Mouse (Mus musculus) Muller cell, postnatal 12 days (primary cell): Measurements from ENCODE around the gene Sema4a.
A peak's percentile ranks its signal among the peaks of the same experiment; 100 is the strongest.
"Not testable (repeated sequence)": the region's sequence is repeated elsewhere in the genome, so short reads cannot be mapped to it uniquely, and the experiment has no call there.

Experiments used
- DNase-seq: peaks from one replicate; pipeline ENCODE4 v3.0.0-alpha.2; 2015; ENCODE audit errors: inconsistent ontology term

The Sema4a gene

DNA sequence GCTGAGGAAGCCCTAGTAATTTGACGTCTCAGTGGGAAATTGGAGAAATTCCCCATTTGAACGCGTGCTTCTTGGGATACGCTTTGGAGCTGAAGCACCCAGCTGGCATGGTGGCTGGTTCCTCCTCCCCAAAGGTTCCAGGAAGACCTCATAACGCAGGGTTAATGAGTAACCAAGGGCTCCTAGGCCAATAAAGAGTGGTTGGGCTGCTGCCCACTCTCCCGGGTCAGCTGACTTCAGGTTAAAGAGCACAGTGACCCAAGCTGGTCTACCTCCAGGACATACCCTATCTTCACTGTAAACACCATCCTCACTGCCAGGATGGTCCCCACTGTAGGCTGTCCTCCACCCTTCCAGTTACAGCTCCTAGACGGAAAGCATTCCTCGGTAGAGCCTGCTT is 4.7 kb downstream of the Sema4a start:
- DNase-seq: no peak

DNA sequence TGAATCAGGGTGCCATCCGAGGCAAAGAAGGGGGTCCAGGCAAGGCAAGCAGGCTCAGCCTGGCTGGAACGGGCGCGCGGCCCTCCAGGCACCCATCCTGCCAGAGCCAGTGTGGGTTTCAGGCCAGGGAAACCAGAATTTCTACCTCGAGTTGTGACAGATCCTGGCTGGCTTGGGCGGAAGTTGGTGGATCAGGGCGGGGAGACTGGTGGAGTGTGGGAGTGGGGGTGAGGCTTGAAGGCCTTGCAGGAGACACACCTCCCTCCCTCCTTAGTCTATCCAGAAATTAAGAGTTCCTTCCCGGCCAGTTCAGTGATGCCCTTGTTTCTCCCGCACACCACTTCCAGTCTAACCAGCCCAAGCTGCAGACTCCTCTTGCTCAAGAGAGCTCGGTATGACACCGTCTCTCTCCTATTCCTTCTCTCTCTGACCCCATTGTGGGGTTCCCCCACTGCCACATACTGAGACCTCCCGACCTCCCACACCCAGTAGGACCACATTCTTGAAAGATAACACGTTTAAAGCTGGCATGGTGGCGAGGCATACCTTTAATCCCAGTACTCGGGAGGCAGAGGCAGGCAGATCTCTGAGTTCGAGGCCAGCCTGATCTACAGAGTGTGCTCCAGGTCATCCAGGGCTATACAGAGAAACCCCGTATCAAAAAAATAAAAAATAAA is 5.3 kb downstream of the Sema4a start:
- DNase-seq: no peak

DNA sequence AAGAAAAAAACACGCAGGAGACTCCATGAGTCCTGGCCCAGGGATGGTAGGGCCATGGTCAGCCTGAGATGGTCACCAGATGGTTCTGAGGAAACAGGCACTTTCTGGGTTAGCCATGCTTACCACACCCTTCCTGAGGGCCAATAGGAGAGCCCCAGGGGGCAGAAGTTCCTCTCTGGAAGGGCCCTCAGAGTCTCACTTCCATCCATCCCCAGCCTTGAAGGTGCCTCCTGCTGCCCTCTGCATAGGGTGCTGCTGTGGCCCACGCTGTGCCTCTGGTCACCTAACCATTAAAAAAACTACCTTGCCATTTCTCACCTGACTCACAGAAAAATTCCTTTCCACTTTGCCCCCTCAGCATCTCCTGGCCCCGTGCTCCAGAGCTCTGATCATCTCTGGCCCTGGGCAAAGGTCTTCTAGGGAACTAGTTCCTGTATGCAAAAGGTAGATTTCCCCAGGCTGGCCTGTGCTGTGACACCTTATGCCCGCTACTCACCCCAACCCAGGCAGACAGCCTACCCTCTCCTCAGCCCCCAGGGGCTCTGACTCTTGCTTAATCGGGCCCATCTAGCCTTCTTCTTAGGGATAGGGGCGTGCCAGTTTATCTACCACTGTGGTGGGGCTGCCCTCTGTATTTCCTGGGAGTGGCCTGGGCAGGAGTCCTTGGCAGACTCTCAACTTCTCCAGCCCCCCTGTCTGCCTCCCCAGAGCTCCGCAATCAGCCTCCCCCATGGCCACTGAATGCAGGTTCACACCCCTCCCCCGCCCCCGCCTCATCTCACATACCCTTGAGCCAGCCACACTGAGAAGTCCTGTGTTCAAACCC is 6.0 kb downstream of the Sema4a start:
- DNase-seq: no peak

DNA sequence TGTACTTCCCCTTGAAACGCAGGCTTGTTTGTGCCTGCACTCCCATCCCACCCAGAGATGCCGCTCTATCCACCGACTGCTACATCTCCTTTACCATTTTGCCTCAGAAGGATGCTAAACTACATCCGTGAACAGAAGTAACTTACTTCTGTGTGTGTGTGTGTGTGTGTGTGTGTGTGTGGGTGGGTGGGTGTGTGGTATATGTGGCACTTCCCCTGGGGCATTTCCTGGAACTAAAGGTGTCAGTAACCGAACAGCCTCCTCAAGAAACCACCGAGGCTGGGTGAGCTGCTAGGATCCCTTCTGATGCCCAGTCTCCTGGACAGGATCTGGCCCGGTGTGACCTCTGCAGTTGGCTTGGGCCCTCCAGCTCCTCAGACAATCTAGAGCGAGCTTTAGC is 7.0 kb downstream of the Sema4a start:
- no peak for DNase-seq

DNA sequence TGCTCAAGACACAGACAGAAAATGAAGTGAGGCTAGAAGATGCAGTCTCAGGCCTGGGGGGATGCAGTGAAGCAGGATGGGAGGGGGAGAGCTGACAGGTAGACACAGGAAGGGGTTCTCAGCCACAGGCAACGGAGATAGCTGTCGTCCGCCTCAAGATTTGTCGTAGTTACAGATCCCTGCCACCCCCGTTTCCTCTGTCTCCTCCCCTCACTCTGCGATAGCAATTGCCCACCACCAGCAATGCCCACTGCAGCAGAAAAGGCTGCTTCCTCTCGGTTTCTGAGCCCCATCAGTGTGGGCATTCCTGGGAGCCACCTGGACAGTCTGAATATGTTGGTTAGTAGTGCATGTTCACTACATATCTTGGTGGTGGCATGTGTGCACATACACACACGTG is 7.6 kb downstream of the Sema4a start:
- no peak for DNase-seq

DNA sequence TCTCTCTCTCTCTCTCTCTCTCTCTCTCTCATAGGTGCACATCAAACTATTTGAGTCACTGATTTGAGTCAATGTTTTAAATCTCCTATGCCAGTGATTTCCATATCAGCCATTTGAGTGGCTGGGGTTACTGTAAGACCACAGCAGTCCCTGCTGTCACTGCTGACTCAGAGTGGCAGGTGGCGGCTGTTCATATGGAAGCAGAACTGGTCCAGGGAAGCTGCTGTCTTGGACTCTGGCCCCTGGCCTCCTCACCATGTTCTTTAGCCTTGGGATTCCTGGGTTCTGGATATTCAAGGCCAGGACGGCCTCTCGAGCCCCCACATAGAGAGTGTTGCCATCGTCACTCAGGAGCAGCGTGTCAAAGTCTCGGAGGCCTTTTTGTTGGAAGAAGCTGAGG is 8.3 kb downstream of the Sema4a start:
- DNase-seq: no peak

DNA sequence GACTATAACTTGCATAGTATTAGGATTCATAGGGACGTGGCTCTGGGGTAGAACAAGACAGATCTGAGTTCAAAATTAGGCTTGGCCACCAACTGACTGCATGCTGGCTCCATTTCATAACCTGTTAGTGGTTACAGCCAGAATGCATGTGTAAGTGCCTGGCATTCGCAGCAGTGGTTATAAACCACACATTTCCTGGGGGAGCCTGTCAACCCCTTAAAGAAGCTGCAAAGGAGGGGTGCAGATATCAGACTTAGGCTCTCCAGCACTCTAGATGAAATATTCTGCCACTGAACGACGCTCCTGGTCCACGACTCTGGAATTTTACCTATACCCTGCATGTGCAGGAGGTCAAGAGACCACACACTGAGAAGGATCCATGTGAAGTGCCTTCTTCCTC is 8.7 kb downstream of the Sema4a start:
- DNase-seq: no peak

DNA sequence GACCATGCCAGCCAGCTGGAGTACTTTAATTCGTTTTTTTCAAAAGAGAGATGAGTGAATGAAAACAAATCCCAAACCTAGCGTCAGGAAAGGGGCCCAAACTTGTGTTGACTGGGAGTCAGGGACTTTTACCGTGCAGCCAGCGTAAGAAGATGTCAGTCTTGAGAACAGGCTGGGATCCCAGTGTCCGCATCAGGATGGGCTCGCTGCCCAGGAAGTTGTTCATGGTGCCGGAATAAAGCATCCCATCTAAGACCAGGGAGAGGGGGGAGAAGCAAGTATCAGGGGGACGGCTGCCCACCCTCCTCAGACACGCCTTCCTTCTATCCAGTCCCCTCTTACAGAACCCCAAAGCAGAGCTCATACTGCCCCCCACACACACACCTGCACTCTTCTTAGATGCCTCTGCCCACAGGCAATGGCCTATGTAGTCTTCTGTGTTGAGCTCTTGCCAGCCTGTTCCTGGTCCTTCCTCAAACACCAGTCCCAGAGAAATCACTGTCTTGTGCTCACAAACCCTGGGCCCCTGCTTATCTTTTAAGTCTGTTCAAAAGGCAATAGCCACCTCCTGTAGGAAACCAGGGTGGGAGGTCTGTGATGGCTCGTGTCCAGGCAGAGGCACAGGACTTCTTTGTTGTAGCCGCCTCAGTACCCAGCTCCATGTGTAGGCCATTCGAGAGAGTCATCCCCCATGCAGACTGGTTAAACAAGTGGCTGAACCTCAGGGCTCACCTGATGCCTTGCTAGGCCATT is 10.4 kb downstream of the Sema4a start:
- DNase-seq: no peak

DNA sequence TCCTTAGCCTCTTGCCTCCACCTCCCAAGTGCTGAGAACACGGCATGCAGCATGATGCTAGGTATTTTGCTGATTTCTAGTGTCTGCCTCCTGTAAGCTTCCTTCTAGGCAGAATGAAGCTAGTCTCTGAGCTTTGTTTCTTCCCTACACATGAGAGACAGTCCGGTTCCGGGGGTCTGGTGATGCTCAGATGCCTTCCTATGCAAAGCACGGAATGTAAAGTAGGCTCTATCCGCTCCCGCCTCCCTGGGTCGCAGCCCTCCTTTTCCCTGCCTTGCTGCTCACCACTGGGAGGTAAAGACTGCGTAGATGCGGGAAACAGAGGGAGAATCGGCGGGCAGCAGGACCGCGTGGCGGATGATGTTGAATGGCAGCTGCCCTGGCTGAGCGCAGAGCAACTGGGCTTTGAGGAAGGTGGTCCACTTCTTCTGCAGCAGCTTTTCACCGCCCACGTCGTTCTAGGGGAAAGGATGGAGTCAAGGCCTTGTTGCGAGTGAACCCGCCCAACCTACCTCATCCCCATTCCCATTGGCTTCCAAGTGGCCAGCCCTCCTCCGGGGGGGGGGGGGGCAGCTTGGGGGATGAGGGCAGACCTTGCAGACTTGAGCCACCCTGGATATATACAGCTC is 11.5 kb downstream of the Sema4a start:
- DNase-seq: peak; percentile 16

DNA sequence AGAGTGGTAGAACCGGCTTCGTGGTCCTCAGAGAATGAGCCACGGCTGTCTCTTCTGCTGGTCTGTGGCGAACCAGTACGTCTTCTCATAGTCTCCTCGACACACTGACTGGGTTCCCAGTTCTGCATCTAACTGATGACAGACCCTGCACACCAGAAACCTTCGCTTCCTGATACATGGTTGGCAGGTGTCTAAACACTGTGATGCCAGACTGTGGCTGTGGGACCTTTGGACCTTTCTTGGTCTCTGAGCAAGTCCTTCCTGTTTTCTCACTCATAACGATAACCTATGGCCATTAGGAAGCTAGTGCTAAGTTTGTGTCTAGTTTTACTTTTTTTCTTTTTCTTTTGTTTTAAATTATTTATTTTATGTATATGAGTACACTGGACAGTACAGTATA is 12.5 kb downstream of the Sema4a start:
- DNase-seq: no peak

DNA sequence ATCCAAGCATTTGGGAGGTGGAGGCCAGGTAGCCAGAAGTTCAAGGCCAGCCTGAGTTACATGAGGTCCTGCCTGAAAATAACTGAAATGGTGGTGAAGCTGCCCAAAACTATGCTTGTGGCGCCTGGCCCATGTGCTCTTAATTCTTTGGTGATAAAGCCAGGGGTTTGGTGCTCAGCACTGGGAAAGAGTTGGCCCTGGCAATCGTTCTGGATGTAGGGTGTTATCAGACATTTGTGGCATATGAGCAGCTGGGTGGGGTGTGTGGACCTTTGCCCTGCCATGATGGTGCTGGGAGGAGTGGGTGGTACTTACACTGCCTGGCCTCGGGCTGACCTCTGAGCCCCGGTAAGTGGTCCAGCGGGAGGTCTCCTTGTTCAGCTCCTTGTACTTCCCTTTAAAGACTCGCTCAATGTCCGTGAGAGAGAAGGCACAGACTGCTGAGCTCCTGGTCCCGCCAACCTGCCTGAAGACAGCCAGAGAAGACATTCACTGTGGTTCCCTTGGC is 13.3 kb downstream of the Sema4a start:
- DNase-seq: no peak

DNA sequence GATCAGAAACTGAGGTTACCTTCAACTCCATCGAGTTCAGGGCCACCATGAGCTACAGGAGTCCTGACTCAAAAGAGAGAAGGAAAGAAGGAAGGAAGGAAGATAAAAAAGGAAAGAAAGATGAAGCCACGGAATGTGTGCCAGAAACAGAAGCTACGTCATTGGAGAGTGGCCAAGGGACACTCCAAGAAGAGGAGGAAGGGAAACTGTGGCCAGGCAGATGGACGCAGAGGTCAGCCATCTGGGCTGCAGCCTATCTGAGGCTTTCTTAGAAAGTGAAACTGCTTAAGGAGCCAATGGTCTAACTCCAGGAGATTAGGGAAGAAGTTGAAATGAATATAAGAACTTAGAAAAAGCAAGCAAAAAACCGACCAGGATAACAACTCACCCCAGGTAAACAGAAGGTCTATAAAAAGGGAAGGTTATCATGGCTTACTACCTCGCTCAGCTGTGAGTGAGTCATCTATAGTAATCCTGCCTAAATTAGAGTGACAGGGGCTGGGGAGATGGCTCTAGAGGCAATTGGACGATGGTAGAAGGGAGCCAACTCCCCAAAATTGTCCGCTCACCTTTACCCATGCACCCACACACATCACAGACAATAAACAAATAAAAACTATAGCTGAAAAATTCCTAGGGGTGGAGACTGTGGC is 14.4 kb downstream of the Sema4a start:
- no peak for DNase-seq

DNA sequence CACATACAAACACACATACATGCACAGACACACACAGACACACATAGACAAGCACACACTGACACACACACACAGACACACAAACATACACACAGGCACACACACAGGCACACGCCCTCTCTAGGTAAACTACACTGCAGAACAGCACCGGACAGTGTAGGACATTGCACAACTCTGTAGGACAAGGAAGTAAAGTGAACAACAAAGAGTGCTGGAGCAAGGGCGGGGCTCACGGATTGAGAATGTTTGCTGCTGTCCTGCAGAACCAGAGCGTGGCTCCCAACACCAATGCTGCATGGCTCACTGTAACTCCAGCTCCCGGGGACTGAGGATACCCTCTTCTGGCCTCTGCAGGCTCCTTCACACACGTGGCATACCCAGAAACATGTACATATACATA is 18.1 kb downstream of the Sema4a start:
- no peak for DNase-seq

DNA sequence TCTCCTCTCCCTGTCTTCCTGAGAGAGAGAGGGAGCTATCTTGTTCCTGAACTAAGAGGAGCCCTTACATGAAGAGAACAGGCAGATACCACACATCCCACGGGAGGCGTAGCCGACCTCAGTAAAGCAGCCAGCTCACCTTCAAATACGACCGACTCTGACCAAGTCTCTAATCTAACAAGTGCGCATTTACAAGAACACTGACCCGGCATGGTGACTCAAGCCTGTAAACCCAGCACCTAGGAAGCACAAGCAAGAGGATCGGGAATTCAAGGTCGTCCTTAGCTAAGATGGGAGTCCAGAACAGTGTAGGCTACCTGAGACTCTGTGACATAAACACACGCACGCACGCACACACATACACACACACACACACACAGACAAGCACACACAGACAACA is 18.5 kb downstream of the Sema4a start:
- DNase-seq: no peak

DNA sequence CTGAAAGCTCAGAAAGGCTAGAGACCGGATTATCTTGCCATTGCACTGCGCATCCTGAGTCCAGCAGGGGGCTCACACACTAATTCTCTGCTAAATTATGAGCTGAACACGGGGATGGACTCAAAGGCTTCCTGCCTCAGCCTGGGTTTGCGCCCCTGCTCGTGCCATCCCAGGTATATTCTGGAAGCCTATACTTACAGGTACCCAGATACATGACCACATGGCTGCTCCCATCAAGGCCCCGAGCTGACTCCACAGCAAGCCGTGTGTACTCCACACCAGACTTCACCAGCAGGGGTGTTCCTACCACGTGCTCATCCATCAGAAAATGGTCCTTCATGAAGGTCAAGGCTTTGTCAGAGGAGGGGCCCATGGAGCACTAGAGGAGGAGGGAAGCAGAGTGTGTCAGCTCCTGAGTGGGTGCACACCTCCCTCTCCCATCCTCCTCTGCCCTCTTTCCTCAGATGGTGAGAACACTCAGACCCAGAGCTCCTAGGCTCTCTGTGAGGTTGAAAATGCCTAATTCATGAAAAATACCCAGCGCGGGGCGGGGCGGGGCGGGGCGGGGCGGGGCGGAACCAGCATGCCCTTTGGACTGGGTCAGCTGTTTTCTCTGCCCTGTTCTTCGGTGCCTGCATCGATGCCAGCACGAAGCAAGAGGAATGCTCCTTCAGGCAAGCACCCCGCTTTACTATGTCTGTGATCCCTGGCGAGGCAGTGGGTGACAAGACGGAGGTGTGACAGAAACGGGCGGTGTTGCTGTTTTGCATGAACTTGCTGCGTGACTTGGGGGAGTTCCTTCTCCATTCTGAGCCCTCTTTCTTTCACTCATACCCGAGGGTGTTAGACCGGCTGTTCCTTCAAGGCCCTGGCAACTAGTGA is 20.2 kb downstream of the Sema4a start:
- peak; percentile 20 for DNase-seq

DNA sequence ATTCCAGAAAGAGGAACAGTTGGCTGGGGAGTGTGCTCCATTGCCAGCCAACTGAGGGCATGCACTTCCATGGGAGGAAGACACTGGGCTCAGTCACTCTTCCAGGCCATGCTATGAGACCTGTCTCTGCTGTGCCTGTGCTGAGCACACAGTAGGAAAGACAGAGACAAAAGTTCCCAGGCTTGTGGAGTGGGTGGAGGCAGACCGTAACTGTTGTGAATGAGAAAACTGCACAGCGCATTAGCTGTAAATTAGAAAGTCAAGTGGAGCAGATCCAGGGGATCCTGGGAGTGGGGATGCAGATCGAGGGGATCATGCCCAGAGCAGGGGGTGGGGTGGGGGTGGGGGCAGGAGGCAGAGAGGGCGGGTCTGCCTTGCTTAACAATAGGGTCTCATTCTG is 21.4 kb downstream of the Sema4a start:
- no peak for DNase-seq

DNA sequence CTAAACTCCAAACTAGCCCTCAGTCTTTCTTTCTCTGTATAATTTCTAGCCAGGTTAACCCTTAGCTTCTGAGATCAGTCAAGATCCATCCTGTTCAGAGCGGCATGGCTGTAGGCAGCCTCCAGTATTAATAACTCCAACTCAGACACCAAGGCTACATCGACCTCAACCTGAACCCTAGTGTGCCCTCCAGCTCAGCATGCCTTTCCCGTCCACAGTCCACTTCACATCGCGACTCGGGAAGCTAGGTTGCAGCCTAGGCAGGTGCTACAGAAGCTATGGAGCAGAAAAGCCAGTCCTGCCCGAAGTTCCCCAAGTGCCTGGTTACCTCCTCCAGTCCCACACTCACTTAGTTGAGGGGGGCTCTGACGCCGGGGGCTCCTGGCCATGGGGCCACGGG is 23.5 kb downstream of the Sema4a start:
- no peak for DNase-seq

DNA sequence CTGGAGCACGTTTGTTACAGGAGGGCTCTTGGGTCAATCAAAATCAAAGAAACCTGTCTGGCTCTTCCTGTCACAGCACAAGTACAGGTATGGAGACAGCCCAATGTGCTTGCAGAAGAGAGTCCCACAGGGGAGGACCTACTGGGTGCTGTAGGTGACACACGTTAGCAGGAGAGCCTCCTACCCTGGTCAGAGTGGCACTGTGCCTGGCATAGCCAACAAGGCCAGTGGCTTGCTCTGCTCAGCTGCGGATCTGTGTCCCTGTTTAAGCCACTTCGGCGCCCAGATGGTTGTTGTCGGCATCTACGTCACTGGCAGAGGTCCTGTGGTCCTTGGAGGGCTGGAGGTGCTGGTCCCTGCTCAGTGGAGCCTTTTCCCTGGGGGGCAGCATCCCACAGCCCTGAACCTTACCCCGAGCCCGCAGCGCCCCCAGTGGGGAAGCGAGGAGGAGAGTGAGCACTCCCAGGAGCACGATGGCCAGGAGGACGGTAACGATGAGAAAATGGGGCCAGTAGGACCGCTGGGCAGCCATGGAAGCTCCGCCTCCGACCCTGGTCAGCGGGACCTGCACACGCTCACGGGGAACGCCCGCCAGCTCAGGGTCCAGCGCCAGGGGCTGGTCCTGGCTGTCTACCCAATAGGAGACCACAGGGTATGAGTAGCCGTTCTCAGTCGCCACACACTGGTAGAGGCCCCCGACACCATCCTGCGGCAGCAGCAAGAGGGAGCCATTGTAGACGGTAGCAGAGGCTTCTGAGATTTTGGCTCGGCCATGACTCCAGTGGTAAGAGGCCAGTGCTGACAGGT is 24.4 kb downstream of the Sema4a start:
- peak; percentile 89 for DNase-seq

DNA sequence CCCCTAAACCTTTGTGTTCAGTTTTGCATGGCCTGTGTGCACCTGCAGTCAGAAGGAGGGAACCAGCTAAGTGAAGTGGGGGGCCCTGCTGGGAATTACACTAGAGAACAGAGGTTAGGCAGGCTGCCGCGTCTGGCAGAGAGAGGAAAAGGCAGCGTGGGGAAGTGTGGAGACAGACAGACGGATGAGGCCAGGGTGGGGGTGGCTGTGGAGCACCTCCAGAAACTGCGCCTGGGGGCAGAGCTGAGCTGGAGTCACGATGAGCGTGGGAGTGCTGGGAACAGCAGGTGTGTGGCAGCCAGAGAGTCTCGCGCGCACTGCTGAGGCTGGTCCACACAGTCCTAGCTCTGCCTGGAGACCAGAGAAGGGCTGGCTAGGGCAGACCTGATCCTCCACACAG is 25.5 kb downstream of the Sema4a start:
- no peak for DNase-seq

DNA sequence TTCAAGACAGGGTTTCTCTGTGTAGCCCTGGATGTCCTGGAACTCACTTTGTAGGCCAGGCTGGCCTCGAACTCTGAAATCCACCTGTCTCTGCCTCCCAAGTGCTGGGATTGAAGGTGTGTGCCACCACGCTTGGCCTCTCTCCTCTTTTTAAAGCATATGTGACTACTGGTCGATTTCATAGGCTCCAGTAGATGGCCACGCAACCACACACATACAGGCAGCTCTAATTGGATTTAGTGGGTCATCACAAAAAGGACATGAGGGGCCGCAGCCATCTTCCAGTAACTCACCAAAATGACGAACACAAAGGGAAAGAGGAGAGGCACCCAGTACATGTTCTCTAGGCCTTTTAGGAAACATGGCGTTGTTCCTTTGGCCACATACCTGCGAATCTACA is 32.3 kb downstream of the Sema4a start:
- not testable (repeated sequence) for DNase-seq
